Mouse (Mus musculus): ENCODE measurements at regions not wholly inside any gene's neighbourhood (a gene's known extent, or its start where the extent isn't known, plus 50 kb on each side); places are given as distances from the start of the nearest gene placed in this dataset.

DNA sequence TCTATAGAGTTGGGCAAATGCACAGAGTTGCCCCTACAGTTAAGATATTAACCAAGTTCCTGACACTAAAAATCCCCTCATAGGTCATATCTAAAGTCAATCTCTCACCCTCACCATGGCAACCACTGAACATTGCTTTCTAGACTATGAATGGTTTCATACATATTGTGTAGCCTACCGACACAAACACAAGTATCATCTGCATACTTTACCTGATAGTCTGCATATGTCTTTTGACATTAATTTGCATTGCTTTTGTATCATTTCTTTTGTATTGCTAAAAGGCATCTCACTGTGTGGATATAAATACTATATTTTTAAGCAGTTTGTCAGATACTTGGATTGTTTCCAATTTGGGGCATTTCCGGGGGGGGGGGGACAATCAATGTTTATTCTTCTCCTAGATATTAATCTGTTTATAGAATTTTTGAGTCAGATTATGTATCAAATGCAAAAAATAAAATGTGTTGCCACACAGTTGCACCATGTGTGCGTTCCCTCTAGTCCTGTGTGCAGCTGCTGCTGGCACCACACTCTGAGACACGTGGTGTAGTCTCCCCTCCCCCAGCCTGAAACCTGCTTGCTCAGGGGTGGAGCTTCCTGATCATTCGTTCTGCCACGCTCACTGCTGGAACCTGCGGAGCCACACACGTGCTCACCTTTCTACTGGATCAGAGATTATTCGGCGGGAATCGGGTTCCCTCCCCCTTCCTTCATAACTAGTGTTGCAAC, 94.7 kb upstream of the Mapk10 start:
- no peaks in the 10 kb centered on the region for H3K4me1 ChIP-seq (ENCODE audit: control insufficient read depth, insufficient read depth, insufficient read length, low read length)
- TF ChIP-seq POLR2A (IDR thresholded peaks at IDR 0.05; ENCODE audit: low read depth, low read length) (no peak), CTCF (IDR thresholded peaks at IDR 0.05; ENCODE audit: extremely low read depth, insufficient read length, insufficient replicate concordance, low read depth, low read length) (no peak)
- H3K4me3 ChIP-seq (ENCODE audit: low read depth, low read length) = no peak overlapping the region
- no peaks in the 10 kb centered on the region for H3K27me3 ChIP-seq (ENCODE audit: control insufficient read depth, insufficient read depth, low read length)
- WGBS = 60% methylated on average over 11 of the region's 11 CpGs
- H3K36me3 ChIP-seq (ENCODE audit: control insufficient read depth, insufficient read depth, low read length) = no peaks in the 10 kb centered on the region
- no peak overlapping the region for H3K27ac ChIP-seq (ENCODE audit: insufficient read depth, low read depth, low read length)

DNA sequence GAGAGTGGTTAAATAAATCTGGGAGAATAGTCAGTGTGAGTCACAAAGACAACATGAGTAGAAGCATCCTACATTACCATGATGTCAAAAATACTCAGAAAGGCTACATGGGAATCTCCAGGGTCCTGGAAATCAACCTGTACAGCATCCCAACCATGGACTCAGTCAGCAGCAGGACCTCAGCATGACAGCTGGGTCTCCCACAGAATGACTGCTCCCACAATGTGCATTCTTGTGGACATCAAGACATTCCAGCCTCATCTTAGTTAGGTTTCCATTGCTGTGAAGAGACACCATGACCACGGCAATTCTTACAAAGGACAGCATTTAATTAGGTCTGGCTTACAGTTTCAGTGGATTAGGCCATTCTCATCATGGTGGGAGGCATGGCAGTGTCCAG, 93.8 kb upstream of the Mapk10 start:
- no peak for TF ChIP-seq POLR2A (IDR thresholded peaks at IDR 0.05; ENCODE audit: low read depth, low read length)
- TF ChIP-seq CTCF (IDR thresholded peaks at IDR 0.05; ENCODE audit: extremely low read depth, insufficient read length, insufficient replicate concordance, low read depth, low read length) = no peak
- 83% methylated on average over 1 of the region's 1 CpGs for WGBS
- H3K4me1 ChIP-seq (ENCODE audit: control insufficient read depth, insufficient read depth, insufficient read length, low read length) = no peaks in the 10 kb centered on the region

DNA sequence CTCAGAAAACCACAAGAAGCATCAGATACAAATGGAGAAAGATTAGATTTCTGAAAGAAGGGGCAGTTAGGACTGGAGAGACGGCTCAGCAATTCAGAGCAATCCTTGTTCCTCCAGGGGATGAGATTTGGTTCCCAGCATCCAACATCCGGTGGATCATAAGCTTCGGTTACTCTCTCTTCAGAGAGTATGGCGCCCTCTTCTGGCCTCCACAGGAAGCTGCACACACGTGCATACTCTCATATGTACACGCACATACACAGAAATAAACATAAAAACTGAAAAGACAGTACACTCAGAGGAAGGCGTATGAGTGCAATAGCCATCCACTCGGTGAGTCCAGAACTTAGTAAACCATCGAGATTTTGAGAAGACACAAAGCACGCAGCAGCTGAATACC, 91.6 kb upstream of the Mapk10 start:
- Histone ChIP-seq H3K4me3 (ENCODE audit: low read depth, low read length) (no peak overlapping the region), H3K4me1 (ENCODE audit: control insufficient read depth, insufficient read depth, insufficient read length, low read length) (no peaks in the 10 kb centered on the region), H3K27ac (ENCODE audit: insufficient read depth, low read depth, low read length) (no peak overlapping the region), H3K27me3 (ENCODE audit: control insufficient read depth, insufficient read depth, low read length) (no peaks in the 10 kb centered on the region), H3K36me3 (ENCODE audit: control insufficient read depth, insufficient read depth, low read length) (no peaks in the 10 kb centered on the region)
- 92% methylated on average over 10 of the region's 10 CpGs for WGBS
- TF ChIP-seq POLR2A (IDR thresholded peaks at IDR 0.05; ENCODE audit: low read depth, low read length) = no peak
- TF ChIP-seq CTCF (IDR thresholded peaks at IDR 0.05; ENCODE audit: extremely low read depth, insufficient read length, insufficient replicate concordance, low read depth, low read length) = peak; percentile 17; the same call in 1 of the 2 replicates

More for the DNA sequence above, 93.8 kb upstream of the Mapk10 start:
- Histone ChIP-seq H3K27ac (ENCODE audit: insufficient read depth, low read depth, low read length) (no peak overlapping the region), H3K36me3 (ENCODE audit: control insufficient read depth, insufficient read depth, low read length) (no peaks in the 10 kb centered on the region), H3K27me3 (ENCODE audit: control insufficient read depth, insufficient read depth, low read length) (no peaks in the 10 kb centered on the region), H3K4me3 (ENCODE audit: low read depth, low read length) (no peak overlapping the region)

DNA sequence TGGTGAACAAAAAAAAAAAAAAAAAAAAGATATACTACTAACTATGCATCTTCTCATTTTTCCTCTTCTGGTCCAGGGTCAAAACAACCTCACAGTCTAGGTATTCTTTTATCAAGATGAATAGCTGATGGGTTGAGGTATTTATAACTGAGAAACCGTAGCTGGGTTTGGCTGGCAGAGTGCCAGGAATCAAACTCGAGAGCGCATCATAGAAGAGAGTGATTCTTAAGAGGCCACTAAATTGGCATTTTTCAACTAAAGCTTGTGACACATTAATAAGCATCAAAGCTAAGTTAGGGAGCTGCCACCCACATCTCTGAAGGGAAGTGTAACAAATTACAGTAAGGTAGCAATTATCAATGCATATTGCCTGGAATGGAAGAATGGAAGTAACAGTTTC, 90.2 kb upstream of the Mapk10 start:
- 31% methylated on average over 3 of the region's 3 CpGs for WGBS
- H3K27ac ChIP-seq (ENCODE audit: insufficient read depth, low read depth, low read length) = no peak overlapping the region

DNA sequence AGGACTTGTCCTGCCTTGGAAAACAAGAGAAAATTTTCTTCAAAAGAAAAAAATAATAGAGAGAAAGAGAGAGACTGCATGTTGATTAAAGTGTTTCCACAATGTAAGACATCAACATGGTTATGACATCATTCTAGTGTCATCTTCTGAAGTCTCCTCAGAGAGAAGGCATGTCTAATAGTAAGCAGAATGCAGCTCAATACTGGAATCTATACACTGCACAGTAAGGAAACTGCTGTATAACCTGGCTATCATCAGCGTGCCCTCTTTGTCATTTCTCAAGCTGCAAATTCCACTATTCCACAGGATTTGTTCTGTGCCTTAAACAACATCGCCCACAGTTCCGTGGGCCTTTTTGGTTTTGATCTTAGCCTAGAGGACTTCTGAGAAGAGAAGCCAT, 82.8 kb upstream of the Mapk10 start:
- 78% methylated on average over 3 of the region's 3 CpGs for WGBS
- H3K27ac ChIP-seq (ENCODE audit: insufficient read depth, low read depth, low read length) = no peak overlapping the region
- TF ChIP-seq CTCF (IDR thresholded peaks at IDR 0.05; ENCODE audit: extremely low read depth, insufficient read length, insufficient replicate concordance, low read depth, low read length) (no peak), POLR2A (IDR thresholded peaks at IDR 0.05; ENCODE audit: low read depth, low read length) (no peak)

More for the DNA sequence above, 90.2 kb upstream of the Mapk10 start:
- Histone ChIP-seq H3K4me1 (ENCODE audit: control insufficient read depth, insufficient read depth, insufficient read length, low read length) (no peaks in the 10 kb centered on the region), H3K36me3 (ENCODE audit: control insufficient read depth, insufficient read depth, low read length) (no peaks in the 10 kb centered on the region), H3K27me3 (ENCODE audit: control insufficient read depth, insufficient read depth, low read length) (no peaks in the 10 kb centered on the region), H3K4me3 (ENCODE audit: low read depth, low read length) (no peak overlapping the region)
- TF ChIP-seq CTCF (IDR thresholded peaks at IDR 0.05; ENCODE audit: extremely low read depth, insufficient read length, insufficient replicate concordance, low read depth, low read length) = no peak
- TF ChIP-seq POLR2A (IDR thresholded peaks at IDR 0.05; ENCODE audit: low read depth, low read length) = no peak

DNA sequence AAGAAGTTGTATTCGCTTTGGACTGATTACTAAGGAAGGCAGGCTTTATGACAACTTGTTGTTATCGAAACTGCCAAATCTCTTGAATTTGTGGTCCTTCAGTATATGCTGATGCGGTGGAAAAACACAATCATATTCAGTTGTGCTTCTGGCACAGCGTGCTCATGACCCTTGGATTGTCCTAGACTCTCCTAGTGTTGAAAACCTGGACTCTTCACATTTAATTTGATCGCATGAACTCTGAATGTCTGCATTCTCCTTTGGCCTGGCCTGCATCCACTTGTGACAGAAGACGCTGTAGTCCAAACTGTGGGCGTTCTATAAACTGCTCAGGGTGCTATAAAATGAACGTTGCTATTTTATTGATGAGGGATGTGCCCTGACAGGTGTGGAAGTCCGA, 80.6 kb upstream of the Mapk10 start:
- TF ChIP-seq CTCF (IDR thresholded peaks at IDR 0.05; ENCODE audit: extremely low read depth, insufficient read length, insufficient replicate concordance, low read depth, low read length) (no peak), POLR2A (IDR thresholded peaks at IDR 0.05; ENCODE audit: low read depth, low read length) (no peak)
- Histone ChIP-seq H3K36me3 (ENCODE audit: control insufficient read depth, insufficient read depth, low read length) (no peaks in the 10 kb centered on the region), H3K27ac (ENCODE audit: insufficient read depth, low read depth, low read length) (no peak overlapping the region), H3K27me3 (ENCODE audit: control insufficient read depth, insufficient read depth, low read length) (no peaks in the 10 kb centered on the region; the same call in 1 of the 2 replicates), H3K4me3 (ENCODE audit: low read depth, low read length) (no peak overlapping the region), H3K4me1 (ENCODE audit: control insufficient read depth, insufficient read depth, insufficient read length, low read length) (no peaks in the 10 kb centered on the region)
- 38% methylated on average over 9 of the region's 9 CpGs for WGBS

More for the DNA sequence above, 82.8 kb upstream of the Mapk10 start:
- no peaks in the 10 kb centered on the region for H3K27me3 ChIP-seq (ENCODE audit: control insufficient read depth, insufficient read depth, low read length)
- no peaks in the 10 kb centered on the region for H3K36me3 ChIP-seq (ENCODE audit: control insufficient read depth, insufficient read depth, low read length)
- no peaks in the 10 kb centered on the region for H3K4me1 ChIP-seq (ENCODE audit: control insufficient read depth, insufficient read depth, insufficient read length, low read length)
- H3K4me3 ChIP-seq (ENCODE audit: low read depth, low read length) = no peak overlapping the region

DNA sequence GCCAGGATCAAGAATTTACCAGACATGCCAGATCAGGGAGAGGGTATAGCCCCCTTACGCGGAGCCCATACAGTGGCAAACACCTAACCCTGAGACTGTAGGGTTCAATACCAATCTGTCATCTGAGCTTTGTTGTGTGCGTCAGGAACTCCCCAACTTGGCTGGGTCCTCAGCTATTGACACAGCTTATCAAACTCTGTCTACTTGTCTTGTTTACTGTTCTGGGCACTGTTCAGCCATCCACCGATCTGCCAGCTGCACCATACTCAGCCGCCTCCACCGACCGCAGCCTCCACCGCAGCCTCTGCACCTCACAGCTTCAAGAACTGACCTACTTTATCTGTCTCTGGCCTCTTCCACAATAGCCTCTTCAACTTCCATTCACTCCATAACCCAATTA, 80.1 kb upstream of the Mapk10 start:
- WGBS = 44% methylated on average over 8 of the region's 8 CpGs
- no peak for TF ChIP-seq CTCF (IDR thresholded peaks at IDR 0.05; ENCODE audit: extremely low read depth, insufficient read length, insufficient replicate concordance, low read depth, low read length)
- TF ChIP-seq POLR2A (IDR thresholded peaks at IDR 0.05; ENCODE audit: low read depth, low read length) = no peak
- Histone ChIP-seq H3K4me3 (ENCODE audit: low read depth, low read length) (no peak overlapping the region), H3K27me3 (ENCODE audit: control insufficient read depth, insufficient read depth, low read length) (no peaks in the 10 kb centered on the region; the same call in 1 of the 2 replicates), H3K4me1 (ENCODE audit: control insufficient read depth, insufficient read depth, insufficient read length, low read length) (no peaks in the 10 kb centered on the region), H3K27ac (ENCODE audit: insufficient read depth, low read depth, low read length) (no peak overlapping the region), H3K36me3 (ENCODE audit: control insufficient read depth, insufficient read depth, low read length) (no peaks in the 10 kb centered on the region)

Data from small intestine, adult 2 months (tissue).